Mouse (Mus musculus): ENCODE data around the gene Plekhh3. TPM values are rescaled to one million over a fixed set of nuclear protein-coding genes. Genes with fewer than 3 reads are reported as not detected.
A peak's percentile ranks its signal among the peaks of the same experiment; 100 is the strongest.

The Plekhh3 gene
- total RNA-seq, 2 experiments from 2014 or later: 22.4 to 27.6 TPM

- intact Hi-C loops (cut with DNase I): loop anchor here (5.0 kb wide), 1 partner anchor 57 kb away; the partner anchor contains the start of genes Retreg3 and Tubg1
- peak; percentile 78 to 81 for DNase-seq
Observed at GRCm38 (mm10) chr11:101173631-101174388, 2.7 kb upstream of the Plekhh3 start.

GRCm38 (mm10) chr11:101173112-101173511 is 2.0 kb upstream of the Plekhh3 start:
- DNase-seq: no peak

GRCm38 (mm10) chr11:101172434-101172815 is 1.3 kb upstream of the Plekhh3 start:
- intact Hi-C loops (cut with DNase I): loop anchor here (5.0 kb wide), 1 partner anchor 55 kb away; the partner anchor contains the start of genes Retreg3 and Tubg1
- no peak for DNase-seq

More at GRCm38 (mm10) chr11:101173112-101173511, 2.0 kb upstream of the Plekhh3 start:
- intact Hi-C loops (cut with DNase I): loop anchor here (5.0 kb wide), 1 partner anchor 56 kb away; the partner anchor contains the start of genes Retreg3 and Tubg1

DNA sequence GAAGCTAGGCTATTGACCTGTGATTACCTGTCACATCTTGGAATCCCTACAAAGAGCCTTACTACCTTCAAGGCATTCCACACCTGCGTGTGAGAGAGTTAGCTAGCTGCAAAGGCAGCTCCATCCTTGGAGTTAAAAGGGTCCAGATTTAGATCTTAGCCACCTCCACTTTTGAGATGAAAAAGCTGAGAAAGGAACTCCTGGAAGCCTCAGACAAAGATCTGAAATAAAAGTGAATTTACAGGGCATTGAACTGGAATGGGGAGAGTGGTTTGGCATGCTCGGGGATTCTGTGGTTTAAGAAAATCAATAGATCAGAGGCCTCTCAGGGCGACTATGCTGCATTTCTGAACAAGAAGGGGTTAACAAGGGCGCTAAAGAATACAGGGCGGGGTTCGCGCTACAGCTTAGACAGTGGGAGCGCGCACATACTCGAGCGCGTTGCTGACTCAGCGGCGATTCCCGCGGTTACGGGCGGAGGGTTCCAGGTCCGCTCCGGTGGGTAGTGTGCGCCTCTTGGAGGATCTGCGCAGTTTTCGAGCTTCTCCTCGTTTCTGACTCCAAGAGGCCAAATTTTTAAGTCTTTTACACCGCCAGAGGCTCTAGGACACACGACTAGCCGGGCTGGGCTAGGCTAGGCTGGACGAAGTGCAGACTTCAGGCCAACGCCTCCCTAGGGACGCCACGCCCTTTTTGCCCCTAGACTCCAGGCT is 726 bp upstream of the Plekhh3 start:
- DNase-seq: peak; percentile 48 to 65
- intact Hi-C loops (cut with DNase I): loop anchor here (5.0 kb wide), 1 partner anchor 55 kb away; the partner anchor contains the start of genes Retreg3 and Tubg1

GRCm38 (mm10) chr11:101170354-101170810 is 769 bp downstream of the Plekhh3 start, which contains the start of gene Cntnap1:
TSS of gene Cntnap1 (plus strand) at chr11:101170523.
- intact Hi-C loops (cut with DNase I): loop anchor here (5.0 kb wide), 1 partner anchor 53 kb away; the partner anchor contains the start of genes Retreg3 and Tubg1
- DNase-seq: peak; percentile 74 to 80

GRCm38 (mm10) chr11:101169301-101170107 is 1.6 kb downstream of the Plekhh3 start:
- no peak for DNase-seq

DNA sequence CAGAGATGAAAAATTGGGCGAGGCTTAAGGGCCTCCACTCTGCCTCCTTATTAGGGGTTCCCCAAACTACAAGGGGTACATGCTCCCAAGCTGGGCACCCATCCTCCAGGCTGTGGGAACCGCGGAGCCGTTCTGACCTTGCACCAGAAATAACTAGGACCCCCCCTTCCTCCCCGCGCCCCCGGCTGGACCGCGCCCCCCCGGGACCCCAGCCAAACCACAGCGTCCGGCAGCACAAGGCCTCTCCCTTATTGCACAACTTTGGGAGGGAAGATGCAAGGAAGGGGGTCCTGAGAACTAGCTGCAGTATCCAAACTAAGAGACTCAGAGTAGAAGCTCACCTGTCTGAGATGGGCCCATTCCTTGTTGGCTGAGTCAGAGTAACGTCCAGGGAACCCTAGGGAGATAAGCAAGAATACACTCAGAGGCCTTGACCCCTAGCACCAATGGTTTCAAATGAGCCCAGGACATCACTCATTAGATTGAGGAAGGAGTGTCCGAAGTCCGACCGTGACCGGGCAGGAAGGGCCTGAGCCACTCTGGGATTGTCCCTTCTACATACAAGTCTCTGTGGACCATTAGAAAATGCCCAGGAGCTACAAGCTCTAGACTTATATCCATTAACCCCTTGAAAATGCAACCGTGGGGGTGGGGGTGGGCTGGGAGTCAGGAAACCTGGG is 2.7 kb downstream of the Plekhh3 start:
- intact Hi-C loops (cut with DNase I): loop anchor here (5.0 kb wide), 1 partner anchor 36 kb away; no protein-coding TSS in a partner anchor

More at GRCm38 (mm10) chr11:101169301-101170107, 1.6 kb downstream of the Plekhh3 start:
- intact Hi-C loops (cut with DNase I): loop anchor here (5.0 kb wide), 2 partner anchors 37 to 52 kb away; partner anchors contain the start of genes Retreg3 and Tubg1

GRCm38 (mm10) chr11:101167963-101168300 is 3.2 kb downstream of the Plekhh3 start:
- DNase-seq: no peak
- intact Hi-C loops (cut with DNase I): loop anchor here (5.0 kb wide), 1 partner anchor 36 kb away; no protein-coding TSS in a partner anchor

More for the DNA sequence above, 2.7 kb downstream of the Plekhh3 start:
- DNase-seq: peak in 1 of 2 experiments; percentile 53

GRCm38 (mm10) chr11:101167211-101167962 is 3.8 kb downstream of the Plekhh3 start:
- intact Hi-C loops (cut with DNase I): loop anchor here (5.0 kb wide), 1 partner anchor 35 kb away; no protein-coding TSS in a partner anchor

DNA sequence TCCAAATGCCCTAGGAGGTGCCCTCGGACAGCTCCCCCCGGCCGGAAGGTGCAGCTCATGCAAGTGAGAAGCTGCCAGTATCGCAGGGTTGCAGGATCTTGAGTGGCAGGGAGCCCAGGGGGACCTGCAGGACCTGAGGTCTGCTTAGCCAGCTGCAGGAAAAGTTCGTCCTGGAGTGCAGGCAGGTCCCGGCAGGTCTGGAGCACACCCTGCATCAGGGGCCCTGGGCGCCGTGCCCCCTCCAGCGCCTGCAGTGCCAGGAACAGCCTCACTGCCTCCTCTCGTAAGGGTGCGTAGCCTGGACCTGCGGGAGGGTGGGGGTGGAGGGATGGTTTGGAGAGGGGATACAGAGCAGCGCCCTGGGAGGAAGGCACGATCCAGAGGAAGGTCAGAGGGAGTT is 4.8 kb downstream of the Plekhh3 start:
- intact Hi-C loops (cut with DNase I): loop anchor here (5.0 kb wide), 1 partner anchor 34 kb away; no protein-coding TSS in a partner anchor
- no peak for DNase-seq

More at GRCm38 (mm10) chr11:101167211-101167962, 3.8 kb downstream of the Plekhh3 start:
- no peak for DNase-seq

GRCm38 (mm10) chr11:101164677-101165580 is 6.2 kb downstream of the Plekhh3 start:
- intact Hi-C loops (cut with DNase I): loop anchor here (5.0 kb wide), 1 partner anchor 33 kb away; no protein-coding TSS in a partner anchor
- no peak for DNase-seq

- DNase-seq: no peak
- intact Hi-C loops (cut with DNase I): no loop called here
Observed at GRCm38 (mm10) chr11:101164351-101164665, 6.8 kb downstream of the Plekhh3 start.

DNA sequence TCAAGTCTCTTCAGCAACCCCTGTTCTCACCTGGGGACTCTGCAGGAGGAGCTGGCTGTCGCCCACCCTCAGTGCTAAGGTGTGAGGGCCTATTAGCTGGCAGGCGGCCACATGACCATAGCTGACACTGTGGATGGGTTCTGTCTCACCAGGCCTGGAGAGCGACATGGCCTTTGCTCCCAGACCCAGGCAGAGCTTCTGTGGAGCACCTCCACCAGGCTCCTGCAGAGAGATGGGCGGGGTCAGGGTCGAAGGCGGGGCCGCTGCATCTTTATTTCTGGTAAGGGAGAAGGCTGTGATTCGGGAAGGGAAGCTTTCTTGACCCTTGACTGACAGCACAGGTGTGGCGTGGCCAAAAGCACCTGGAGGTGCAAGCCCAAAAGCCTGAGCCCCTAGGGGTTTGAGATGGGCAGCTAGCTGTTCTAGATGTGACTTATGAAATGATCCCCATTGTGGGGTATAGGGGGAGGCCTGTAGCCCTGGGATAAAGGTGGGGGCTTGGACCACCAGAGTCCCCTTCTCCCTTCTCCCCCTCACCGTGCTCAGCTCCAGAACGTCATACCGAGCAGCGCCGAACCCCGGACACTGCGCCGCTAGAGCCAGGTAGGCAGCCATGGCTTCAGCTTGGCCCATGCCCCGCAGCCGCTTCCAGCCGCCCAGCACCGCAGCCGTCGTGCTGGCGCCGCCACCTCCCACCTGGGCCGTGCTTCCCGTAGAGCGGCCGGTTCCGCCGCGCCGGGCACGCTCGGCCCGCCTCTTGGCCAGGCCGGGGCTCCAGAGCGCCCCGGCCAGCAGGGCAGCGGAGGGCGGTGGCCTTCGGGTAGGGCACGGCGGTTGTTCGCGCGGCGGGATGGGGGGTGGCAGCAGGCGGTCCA is 7.4 kb downstream of the Plekhh3 start:
- DNase-seq: no peak
- intact Hi-C loops (cut with DNase I): no loop called here

GRCm38 (mm10) chr11:101162772-101163171 is 8.4 kb downstream of the Plekhh3 start:
- intact Hi-C loops (cut with DNase I): no loop called here
- DNase-seq: peak; percentile 67 to 85

DNA sequence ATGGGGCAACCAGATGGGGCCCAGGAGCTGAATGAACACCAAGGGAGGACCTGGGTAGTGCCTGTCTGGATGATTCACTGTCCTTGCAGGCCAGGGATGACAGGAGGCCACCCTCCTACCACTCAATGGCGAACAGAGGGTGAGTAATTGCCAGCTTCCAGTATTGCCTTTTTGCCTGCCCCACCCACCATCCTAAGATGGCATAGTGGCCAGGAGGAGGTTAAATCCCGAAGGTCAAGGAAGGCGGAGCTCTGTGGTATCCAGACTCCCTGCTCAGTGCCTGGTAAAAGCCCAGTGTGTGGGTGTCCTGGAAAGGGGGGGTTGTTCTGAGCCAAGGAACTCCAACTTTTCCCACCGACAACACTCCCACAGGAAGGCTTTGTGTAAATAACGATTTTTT is 8.8 kb downstream of the Plekhh3 start:
- intact Hi-C loops (cut with DNase I): no loop called here
- DNase-seq: no peak

DNA sequence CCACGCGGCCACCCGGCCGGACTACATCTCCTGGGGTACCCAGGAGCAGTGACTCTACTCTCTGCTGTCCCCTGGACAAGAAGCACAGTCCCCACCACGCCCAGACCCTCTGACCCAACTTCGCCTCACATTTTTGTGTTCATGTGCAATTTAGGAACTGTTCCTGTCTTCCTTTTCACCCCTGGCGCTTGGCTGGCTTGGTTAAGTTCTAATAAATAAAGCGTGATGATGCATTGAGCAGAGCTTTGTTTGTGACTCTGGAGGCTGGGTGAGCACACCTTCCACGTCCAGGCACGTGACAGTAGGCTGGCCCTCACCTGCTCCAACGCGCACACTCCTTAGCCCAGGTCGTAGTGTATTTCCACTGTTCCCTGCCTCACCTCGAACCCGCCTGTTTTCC is 9.6 kb downstream of the Plekhh3 start:
- intact Hi-C loops (cut with DNase I): no loop called here
- DNase-seq: no peak

Data from gastrocnemius, postnatal 36 days (tissue).